Mouse (Mus musculus) C3H10T1/2 (cell line): ENCODE data around the gene Camsap3. TPM values are rescaled to one million over a fixed set of nuclear protein-coding genes. Genes with fewer than 3 reads are reported as not detected.

Source experiments
- polyA plus RNA-seq, 2 experiments: library from polyadenylated mRNA; unstranded; fragments of >200 nt; fragmentation: generic; extraction: Trizol; gene quantifications; one replicate each; pipeline ENCODE4 v1.2.1; 2012; ENCODE audit warnings: missing spikeins in 2 of 2

Gene Camsap3
- polyA plus RNA-seq, result 1 to 10 TPM in 1 of 2 experiments, under 1 TPM in 1; 0.32 to 6.7 TPM

GRCm38 (mm10) chr8:3586993-3587390 lies at the start of gene Camsap3:
Camsap3 (plus strand) TSS chr8:3587293.

GRCm38 (mm10) chr8:3567641-3568371 lies 19.3 kb upstream of the Camsap3 start, which contains the start of gene C330021F23Rik:
C330021F23Rik (plus strand) TSS chr8:3567990.

GRCm38 (mm10) chr8:3621199-3621970 lies 34.3 kb downstream of the Camsap3 start, which contains the start of the genes Xab2 and Pet100:
Xab2 (minus strand) TSS chr8:3621316.
Pet100 (plus strand) TSS chr8:3621548.

DNA sequence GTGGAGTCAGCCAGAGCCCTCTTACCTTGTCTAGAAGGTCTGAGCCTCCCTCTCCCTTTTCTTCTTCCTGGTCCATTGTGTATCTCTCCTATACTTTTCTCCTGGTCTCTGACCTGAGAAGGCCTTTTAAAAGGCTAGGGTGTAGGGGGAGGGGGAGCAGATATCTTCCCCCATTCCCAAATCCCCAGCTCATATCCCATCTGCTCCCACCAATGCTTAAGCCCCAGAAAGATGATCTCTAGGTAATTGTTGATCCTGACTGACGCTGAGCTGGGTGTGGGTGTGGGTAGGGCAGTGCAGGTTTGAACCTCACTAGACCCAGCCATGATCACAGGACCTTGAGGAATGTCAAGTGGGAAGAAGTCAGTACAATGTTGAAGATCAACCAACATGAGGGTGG lies 38.4 kb downstream of the Camsap3 start, which contains the start of gene Pcp2:
Gene Pcp2, minus strand, starts transcription at position 101 of the 400 bp plus-strand sequence.

GRCm38 (mm10) chr8:3630647-3631477 lies 43.8 kb downstream of the Camsap3 start, which contains the start of gene Stxbp2:
Stxbp2 (plus strand) TSS chr8:3630955.

DNA sequence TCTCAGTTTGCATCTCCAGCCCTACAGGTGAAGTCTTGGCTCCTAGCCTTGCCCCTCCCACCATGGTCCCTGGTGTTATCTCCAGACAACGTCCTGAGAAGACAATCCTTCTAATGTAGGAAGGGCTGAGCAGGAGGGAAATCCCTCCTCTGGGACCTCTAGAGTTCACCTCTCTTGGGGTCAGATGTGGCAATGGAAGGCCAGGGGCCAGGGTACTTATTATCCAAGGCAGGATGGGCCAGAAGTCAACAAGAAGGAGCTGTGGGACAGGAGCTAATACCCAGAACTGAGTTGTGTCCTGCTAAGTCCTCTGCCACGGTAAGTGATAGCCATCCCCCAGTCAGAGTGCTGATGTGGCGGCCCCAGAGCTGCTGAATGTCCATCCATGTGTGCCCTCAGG lies 68.4 kb downstream of the Camsap3 start, which contains the start of gene Retn:
Gene Retn, plus strand, starts transcription at position 245 of the 400 bp plus-strand sequence.

Other genes starting within 250 kb of the Camsap3 start
- not detected for gene A430078G23Rik, start 233.9 kb upstream of the Camsap3 start, polyA plus RNA-seq
- 10 to 100 TPM in 1 of 2 experiments, 1 to 10 TPM in 1; 5.3 to 13.2 TPM for gene Arhgef18, start 194.3 kb upstream of the Camsap3 start, polyA plus RNA-seq
- gene Pex11g, start 119.6 kb upstream of the Camsap3 start, polyA plus RNA-seq, result 1 to 10 TPM; 1.5 to 6.0 TPM
- not detected for gene Tex45, start 116.4 kb upstream of the Camsap3 start, polyA plus RNA-seq
- gene Zfp358, start 94.2 kb upstream of the Camsap3 start, polyA plus RNA-seq, result 10 to 100 TPM; 37.6 to 70.1 TPM
- gene Mcoln1, start 86.8 kb upstream of the Camsap3 start, polyA plus RNA-seq, result 10 to 100 TPM; 24.2 to 49.7 TPM
- gene Pnpla6, start 71.9 kb upstream of the Camsap3 start, polyA plus RNA-seq, result 10 to 100 TPM in 1 of 2 experiments, 1 to 10 TPM in 1; 8.8 to 24.0 TPM
- gene C330021F23Rik, start 19.3 kb upstream of the Camsap3 start, polyA plus RNA-seq, result under 1 TPM; 0.04 to 0.07 TPM
- gene Xab2, start 34.0 kb downstream of the Camsap3 start, polyA plus RNA-seq, result 10 to 100 TPM; 31.9 to 41.7 TPM
- 100 to 1,000 TPM in 1 of 2 experiments, 10 to 100 TPM in 1; 93.7 to 124 TPM for gene Pet100, start 34.3 kb downstream of the Camsap3 start, polyA plus RNA-seq
- gene Pcp2, start 38.3 kb downstream of the Camsap3 start, polyA plus RNA-seq, result under 1 TPM; 0.06 to 0.09 TPM
- 1 to 10 TPM; 1.6 TPM for gene Stxbp2, start 43.7 kb downstream of the Camsap3 start, polyA plus RNA-seq
- gene Retn, start 68.5 kb downstream of the Camsap3 start, polyA plus RNA-seq, result not detected
- not detected for gene Mcemp1, start 78.5 kb downstream of the Camsap3 start, polyA plus RNA-seq
- 1 to 10 TPM; 1.4 to 5.9 TPM for gene Fcor, start 85.1 kb downstream of the Camsap3 start, polyA plus RNA-seq
- gene Trappc5, start 89.0 kb downstream of the Camsap3 start, polyA plus RNA-seq, result 10 to 100 TPM; 31.8 to 37.4 TPM
- gene Fcer2a, start 106.9 kb downstream of the Camsap3 start, polyA plus RNA-seq, result under 1 TPM; 0.01 to 0.02 TPM
- not detected for gene Clec4g, start 133.4 kb downstream of the Camsap3 start, polyA plus RNA-seq
- gene Cd209a, start 161.7 kb downstream of the Camsap3 start, polyA plus RNA-seq, result not detected